Mouse (Mus musculus): Measurements from ENCODE around the gene Ap2s1. TPM values are rescaled to one million over a fixed set of nuclear protein-coding genes. Genes with fewer than 3 reads are reported as not detected.
"Not testable (repeated sequence)": the region's sequence is repeated elsewhere in the genome, so short reads cannot be mapped to it uniquely, and the experiment has no call there.

Gene Ap2s1
- total RNA-seq (2021): 10 to 100 TPM; 52.5 to 56.7 TPM
- long read RNA-seq, experiment 1, transcript Ap2s1-201 (5 exons, 836 nt): major isoform, 57 of 60 reads
- long read RNA-seq, experiment 1, partial matches to known transcripts: 0 of 60 reads
- long read RNA-seq, experiment 1, other reads (novel, unspliced or antisense): 2 of 60 reads
- long read RNA-seq, experiment 2, transcript Ap2s1-201 (5 exons, 836 nt): major isoform, 52 of 52 reads
- long read RNA-seq, experiment 2, partial matches to known transcripts: 0 of 52 reads
- long read RNA-seq, experiment 2, other reads (novel, unspliced or antisense): 0 of 52 reads

GRCm38 (mm10) chr7:16738073-16738696 lies at the start of gene Ap2s1:
Ap2s1 (plus strand) TSS chr7:16738410.
- peak; percentile 95 for DNase-seq

- no peak for DNase-seq
Measured at GRCm38 (mm10) chr7:16689196-16689595, 49.0 kb upstream of the Ap2s1 start.

GRCm38 (mm10) chr7:16695025-16695424 lies 43.2 kb upstream of the Ap2s1 start:
- no peak for DNase-seq

GRCm38 (mm10) chr7:16699042-16699441 lies 39.2 kb upstream of the Ap2s1 start:
- DNase-seq: no peak

- no peak for DNase-seq
Measured at GRCm38 (mm10) chr7:16700583-16700982, 37.6 kb upstream of the Ap2s1 start.

GRCm38 (mm10) chr7:16706385-16706784 lies 31.8 kb upstream of the Ap2s1 start:
- DNase-seq: no peak

GRCm38 (mm10) chr7:16708244-16708643 lies 30.0 kb upstream of the Ap2s1 start:
- no peak for DNase-seq

GRCm38 (mm10) chr7:16710604-16711003 lies 27.6 kb upstream of the Ap2s1 start:
- DNase-seq: no peak

- DNase-seq: no peak
Measured at GRCm38 (mm10) chr7:16712633-16713415, 25.4 kb upstream of the Ap2s1 start.

- DNase-seq: not testable (repeated sequence)
Measured at GRCm38 (mm10) chr7:16716456-16717152, 21.6 kb upstream of the Ap2s1 start.

- no peak for DNase-seq
Measured at GRCm38 (mm10) chr7:16721629-16722028, 16.6 kb upstream of the Ap2s1 start, which contains the start of gene Ceacam9. Ceacam9 (plus strand) TSS chr7:16721929.

GRCm38 (mm10) chr7:16722490-16722889 lies 15.7 kb upstream of the Ap2s1 start:
- DNase-seq: not testable (repeated sequence)

- DNase-seq: peak; percentile 39
Measured at GRCm38 (mm10) chr7:16728596-16729348, 9.4 kb upstream of the Ap2s1 start.

GRCm38 (mm10) chr7:16729563-16729962 lies 8.6 kb upstream of the Ap2s1 start:
- not testable (repeated sequence) for DNase-seq

- DNase-seq: no peak
Measured at GRCm38 (mm10) chr7:16730791-16731190, 7.4 kb upstream of the Ap2s1 start.

GRCm38 (mm10) chr7:16731893-16732422 lies 6.3 kb upstream of the Ap2s1 start:
- DNase-seq: no peak

GRCm38 (mm10) chr7:16737606-16738072 lies 571 bp upstream of the Ap2s1 start:
- DNase-seq: no peak

- no peak for DNase-seq
Measured at GRCm38 (mm10) chr7:16739056-16739604, 920 bp downstream of the Ap2s1 start.

- no peak for DNase-seq
Measured at GRCm38 (mm10) chr7:16745373-16745772, 7.2 kb downstream of the Ap2s1 start.

GRCm38 (mm10) chr7:16746093-16746492 lies 7.9 kb downstream of the Ap2s1 start:
- no peak for DNase-seq

- DNase-seq: no peak
Measured at GRCm38 (mm10) chr7:16747656-16748055, 9.4 kb downstream of the Ap2s1 start.
